Mouse (Mus musculus) cerebellum, postnatal 4 days (tissue): ENCODE results near the gene Myof.

ENCODE experiments used
- DNase-seq, 2 experiments: peaks; one replicate each; pipeline ENCODE4 v3.0.0; 2022; ENCODE audit warnings: low spot score in 2 of 2, mixed read lengths in 1 of 2

Myof gene

DNA sequence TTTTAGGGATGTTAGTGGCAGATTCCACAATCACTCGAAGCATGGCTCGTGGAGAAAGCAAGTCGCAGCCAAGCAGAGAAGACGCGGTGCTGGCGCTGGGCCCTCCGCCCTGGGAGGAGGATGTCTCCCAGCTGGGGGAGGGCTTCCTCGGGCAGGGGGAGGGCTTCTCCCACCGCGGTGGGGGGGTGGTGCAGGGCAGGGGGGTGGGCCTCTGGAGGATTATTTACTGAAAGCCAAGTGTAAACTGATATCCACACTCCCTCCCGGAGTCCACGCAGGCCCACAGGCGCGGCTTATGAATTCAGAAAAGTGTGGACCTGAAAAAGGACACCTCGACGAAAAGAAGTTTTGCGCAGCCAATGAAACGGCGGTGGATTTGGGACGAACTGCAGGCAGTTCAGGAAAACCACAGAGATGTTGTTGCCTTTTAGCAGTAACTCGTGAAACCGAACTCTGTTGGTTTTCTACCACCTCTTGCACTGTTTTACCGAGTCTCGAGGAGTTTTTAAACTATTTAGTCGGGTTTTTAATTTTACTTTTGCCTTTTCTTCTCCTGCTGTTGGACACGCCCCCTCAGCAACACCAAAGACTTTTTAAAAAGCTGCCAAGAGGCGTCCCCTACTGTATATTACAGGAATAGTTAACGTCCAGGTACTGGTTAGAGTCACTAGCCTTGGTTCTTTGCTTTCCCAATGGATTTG, at the start of gene Myof:
Myof (minus strand) TSS at position 297 of the 701 bp plus-strand sequence.
- DNase-seq, result no peak

GRCm38 (mm10) chr19:38091512-38091985, 48.2 kb upstream of the Myof start:
- DNase-seq, result no peak

DNA sequence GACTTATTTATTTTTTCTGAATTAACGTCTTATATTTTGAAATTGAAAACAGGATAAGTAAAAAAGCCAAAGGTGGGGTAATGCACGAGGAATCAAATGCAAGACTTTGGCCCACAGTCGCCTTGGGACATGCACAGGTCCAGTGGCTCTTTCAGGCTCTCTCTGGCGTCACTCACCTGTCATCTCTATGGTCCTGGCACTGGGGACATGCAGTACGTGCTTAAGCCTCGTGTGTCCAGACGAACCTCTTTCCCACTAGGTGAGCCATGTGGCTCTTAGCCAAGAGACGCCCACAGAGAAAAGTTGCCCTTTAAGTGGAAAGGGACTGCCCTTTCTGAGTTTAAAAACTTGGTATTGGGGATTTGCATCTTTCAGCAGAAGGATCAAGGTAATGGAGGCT, 46.0 kb upstream of the Myof start:
- DNase-seq, result no peak

- DNase-seq, result peak in 1 of 2 experiments; percentile 38
Measured at GRCm38 (mm10) chr19:38086948-38087551, 43.7 kb upstream of the Myof start.

- no peak for DNase-seq
Measured at GRCm38 (mm10) chr19:38085841-38086240, 42.5 kb upstream of the Myof start.

DNA sequence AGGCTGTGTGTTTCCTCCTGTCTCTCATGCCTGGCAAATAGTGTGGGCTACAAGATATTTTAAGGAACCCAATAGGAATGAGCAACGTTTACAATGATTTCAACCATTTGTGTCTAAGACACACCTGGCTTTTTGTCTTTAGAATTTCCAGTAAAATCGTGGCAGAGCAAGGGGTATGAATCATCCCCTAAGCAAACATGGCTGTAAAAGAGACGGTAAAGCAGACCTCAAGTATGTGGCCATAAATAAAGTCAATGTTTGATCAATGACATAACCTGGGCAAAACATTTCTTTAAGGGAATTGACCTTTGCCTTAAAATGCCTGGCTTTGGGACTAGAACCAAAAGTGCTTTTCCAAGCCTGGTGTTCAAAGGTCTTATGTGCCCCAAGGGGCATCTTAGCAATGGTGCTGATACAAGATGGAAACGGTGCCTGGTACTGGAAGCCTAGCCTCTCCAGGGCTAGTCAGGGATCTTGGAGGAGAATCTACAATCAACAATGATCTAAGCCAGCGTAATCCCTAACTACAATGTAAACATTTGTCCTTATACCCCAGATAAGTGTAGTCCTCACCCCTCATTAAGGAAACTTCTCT, 39.7 kb upstream of the Myof start:
- DNase-seq, result no peak

DNA sequence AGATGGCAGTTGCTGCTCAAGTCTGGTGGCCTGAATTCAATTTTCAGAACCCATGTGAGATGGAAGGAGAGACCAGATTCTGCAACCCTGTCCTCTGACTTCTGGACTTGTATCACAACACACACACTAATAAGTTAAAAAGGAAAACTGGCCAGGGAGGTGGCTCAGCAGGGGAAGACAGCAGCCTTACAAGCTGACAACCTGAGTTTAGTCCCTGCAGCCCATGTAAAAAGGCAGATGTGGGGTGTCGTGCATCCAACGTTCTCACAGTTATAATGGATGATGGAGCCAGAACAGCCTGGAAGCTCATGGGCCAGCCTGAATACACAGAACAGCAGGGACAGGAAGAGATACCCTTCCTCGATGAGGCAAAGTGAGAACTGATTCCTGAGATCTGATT, 38.0 kb upstream of the Myof start:
- DNase-seq, result no peak

DNA sequence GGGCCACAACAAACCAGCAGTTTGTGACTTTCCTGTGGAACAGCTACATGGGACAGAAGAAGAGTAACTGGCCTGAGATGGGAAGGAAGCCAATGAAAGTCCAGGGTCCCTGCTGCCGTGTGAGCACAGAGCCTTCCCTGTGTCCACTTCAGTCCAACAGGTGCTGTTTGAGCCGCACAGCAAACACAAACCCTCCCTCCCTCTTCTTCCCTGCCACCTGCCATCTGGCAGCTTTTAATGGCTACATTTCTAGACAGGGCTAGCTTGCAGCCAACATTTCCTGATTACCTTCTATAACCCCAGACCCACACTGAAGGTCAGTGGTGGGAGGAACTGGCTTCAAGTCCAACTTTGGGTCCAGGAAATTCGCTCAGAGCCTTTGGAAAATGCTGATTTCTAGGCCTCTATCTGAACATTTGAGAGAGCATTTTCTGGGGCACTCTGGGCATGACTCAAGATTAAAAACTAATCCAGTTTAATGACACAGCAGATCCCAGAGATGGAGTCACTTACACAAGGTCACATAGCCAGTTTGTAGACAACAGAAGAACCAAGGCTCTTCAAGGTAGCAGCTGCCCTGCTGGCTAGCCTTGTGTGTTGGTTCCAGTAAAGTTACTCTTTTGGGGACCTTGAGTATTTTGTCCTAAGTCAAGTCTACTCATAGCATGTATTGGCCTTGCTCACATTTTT, 34.6 kb upstream of the Myof start:
- no peak for DNase-seq

DNA sequence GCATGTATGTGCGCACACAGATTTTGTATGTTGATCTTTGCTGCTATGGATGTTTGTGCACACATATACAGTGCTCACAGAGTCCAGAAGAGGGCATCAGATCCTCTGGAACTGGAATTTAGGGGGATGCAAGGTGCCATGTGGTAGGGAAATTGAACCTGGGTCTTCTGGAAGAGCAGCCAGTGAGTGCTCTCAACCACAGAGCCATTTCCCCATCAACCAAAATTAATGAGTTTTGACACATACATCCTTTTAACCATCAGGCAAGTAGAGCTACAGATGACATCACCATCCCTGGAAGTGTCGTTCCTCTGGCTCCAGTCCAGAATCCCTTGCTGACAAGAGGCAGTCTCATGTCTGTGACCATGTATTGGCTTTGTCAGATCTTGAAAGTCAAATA, 32.9 kb upstream of the Myof start:
- DNase-seq, result peak in 1 of 2 experiments; percentile 44

DNA sequence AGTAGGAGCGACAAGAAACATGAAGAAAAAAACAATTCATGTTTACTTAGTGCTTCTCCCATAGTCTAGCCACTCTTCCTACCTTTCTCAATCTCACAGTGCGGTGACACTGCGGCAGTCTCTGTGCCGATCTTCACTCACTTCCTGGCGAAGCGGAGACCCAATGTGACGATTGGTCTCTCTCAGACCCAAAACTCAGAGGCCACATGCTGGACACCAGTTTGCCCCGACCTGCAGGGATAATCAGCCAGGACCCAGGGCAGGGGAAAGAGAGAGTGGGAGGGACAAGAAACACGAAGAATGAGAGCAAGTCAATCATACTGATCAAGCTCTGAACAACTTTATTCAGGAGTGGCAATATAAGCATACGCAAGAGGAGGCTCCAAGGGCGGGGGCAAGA, 31.7 kb upstream of the Myof start:
- DNase-seq, result no peak

- DNase-seq, result no peak
Measured at GRCm38 (mm10) chr19:38073226-38073625, 29.8 kb upstream of the Myof start.

GRCm38 (mm10) chr19:38064051-38064450, 20.7 kb upstream of the Myof start:
- no peak for DNase-seq

DNA sequence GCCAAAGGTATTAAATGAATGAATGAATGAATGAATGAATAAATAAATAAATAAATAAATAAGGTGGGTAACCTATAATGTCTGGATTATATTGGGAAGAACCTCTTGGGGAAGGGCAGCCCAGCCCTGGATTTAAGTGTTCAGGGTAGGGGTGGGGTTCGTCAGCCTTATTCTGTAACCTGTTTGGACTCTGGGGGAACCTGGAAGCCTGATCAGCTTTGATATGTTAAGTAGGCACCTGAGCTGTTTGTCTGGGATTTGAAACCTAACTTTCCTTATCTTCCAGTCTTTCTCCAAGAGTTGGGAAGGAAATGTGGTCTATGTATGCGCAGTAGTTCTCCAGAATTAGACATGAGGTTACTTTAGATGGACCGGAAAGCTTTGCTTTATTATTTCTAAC, 19.8 kb upstream of the Myof start:
- DNase-seq, result no peak

GRCm38 (mm10) chr19:38056931-38057330, 13.6 kb upstream of the Myof start:
- DNase-seq, result no peak

- DNase-seq, result no peak
Measured at GRCm38 (mm10) chr19:38056276-38056675, 12.9 kb upstream of the Myof start.

GRCm38 (mm10) chr19:38055798-38056197, 12.4 kb upstream of the Myof start:
- no peak for DNase-seq

DNA sequence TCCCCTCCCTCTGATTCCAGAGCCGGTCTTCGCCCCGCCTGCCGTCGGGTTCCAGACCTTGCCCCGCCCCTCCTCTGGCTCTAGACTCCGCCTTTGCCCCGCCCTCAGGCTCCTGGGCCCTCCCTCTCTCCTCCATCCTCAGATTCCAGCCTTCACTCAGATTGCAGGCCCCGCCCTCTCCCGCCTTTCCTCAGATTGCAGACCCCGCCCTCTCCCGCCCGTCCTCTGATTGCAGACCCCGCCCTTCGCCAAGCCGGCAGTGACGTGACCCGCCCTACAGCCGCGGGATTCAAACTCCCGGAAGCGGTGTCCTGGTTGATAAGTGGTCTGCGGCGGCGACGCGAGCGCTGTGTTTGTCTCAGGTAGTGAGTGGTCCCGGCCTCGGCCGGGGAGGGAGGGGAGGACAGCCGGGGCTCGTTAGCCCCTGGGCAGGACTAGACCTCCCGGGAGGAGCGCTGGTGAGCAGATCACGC, 11.4 kb upstream of the Myof start, which contains the start of gene Cep55:
Cep55 (plus strand) TSS at position 292 of the 473 bp plus-strand sequence.
- peak; percentile 74 to 93 for DNase-seq

- no peak for DNase-seq
Measured at GRCm38 (mm10) chr19:38054149-38054719, 10.9 kb upstream of the Myof start.

- no peak for DNase-seq
Measured at GRCm38 (mm10) chr19:38053227-38054041, 10.1 kb upstream of the Myof start.

DNA sequence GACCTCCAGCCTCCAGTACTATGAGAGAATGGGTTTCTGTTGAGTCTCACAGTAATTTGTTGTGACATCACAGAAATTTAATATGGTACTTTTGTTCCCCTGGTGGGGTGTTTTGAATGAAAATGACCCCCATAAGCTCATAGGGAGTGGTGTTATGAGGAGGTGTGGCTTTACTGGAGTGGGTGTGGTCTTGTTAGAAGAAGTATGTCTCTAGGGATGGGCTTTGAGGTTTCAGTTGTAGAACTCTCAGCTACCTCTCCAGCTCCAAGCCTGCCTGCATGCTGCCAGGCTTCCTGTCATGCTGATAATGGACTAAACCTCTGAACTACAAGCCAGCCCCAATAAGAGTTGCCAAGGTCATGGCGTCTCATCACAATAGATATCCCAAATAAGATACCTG, 6.3 kb upstream of the Myof start:
- DNase-seq, result no peak

DNA sequence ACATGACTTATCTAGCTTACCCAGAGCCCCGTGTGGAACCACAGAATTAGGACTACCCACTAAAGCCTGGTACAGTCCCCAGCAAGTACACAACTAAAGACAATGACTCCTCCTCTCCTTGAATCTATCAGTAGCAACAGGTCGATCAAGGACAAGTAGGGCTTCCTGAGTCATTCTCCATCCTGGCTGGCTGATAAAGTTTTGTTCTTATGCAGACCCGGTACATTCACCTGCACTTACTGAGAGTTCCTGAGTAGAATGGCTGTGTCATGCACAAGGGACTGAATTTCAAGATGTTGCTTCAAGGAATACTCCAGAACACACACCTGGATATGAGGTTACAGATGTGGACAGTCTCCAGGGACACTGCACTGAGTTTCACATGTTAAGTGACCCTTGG, 1.8 kb upstream of the Myof start:
- no peak for DNase-seq
